Mouse (Mus musculus) limb, embryonic 14.5 days (tissue): ENCODE data around the gene Nol4l. TPM values are rescaled to one million over a fixed set of nuclear protein-coding genes. Genes with fewer than 3 reads are reported as not detected.

Experiments used
- ATAC-seq: fragments of 200-750 bp; cut with Nextera tagmentation; 2 replicates; pipeline ENCODE4 v1.8.0; 2017; ENCODE audit warnings: low read depth, moderate number of reproducible peaks, moderate TSS enrichment; ENCODE audit not compliant: low FRiP score
- DNase-seq: peaks from one replicate; pipeline ENCODE4 v3.0.0-alpha.2; 2015; ENCODE audit warnings: low spot score
- H3K27ac ChIP-seq: fragments of 300-500 bp; sonication (generic); replicated peaks from 2 replicates; pipeline ENCODE4 v1.5.1; 2014; ENCODE audit warnings: low read depth, mild to moderate bottlenecking, low read length, moderate library complexity, mixed read lengths
- H3K27me3 ChIP-seq: fragments of 300-500 bp; sonication (generic); 2 replicates; pipeline ENCODE4 v1.6.1; 2014; ENCODE audit warnings: low read length, mixed read lengths; ENCODE audit not compliant: control insufficient read depth, insufficient read depth
- H3K36me3 ChIP-seq: fragments of 300-500 bp; sonication (generic); 2 replicates; pipeline ENCODE4 v1.6.1; 2014; ENCODE audit warnings: mild to moderate bottlenecking, low read length, moderate library complexity, mixed read lengths; ENCODE audit not compliant: control insufficient read depth, insufficient read depth
- H3K4me1 ChIP-seq: fragments of 300-500 bp; sonication (generic); 2 replicates; pipeline ENCODE4 v1.6.1; 2014; ENCODE audit warnings: antibody characterized with exemption, low read length, mixed read lengths; ENCODE audit not compliant: control insufficient read depth, insufficient read depth
- H3K4me2 ChIP-seq: fragments of 300-500 bp; sonication (generic); replicated peaks from 2 replicates; pipeline ENCODE4 v1.6.1; 2014; ENCODE audit warnings: low read depth, mild to moderate bottlenecking, low read length, moderate library complexity; ENCODE audit not compliant: severe bottlenecking
- H3K4me3 ChIP-seq: fragments of 300-500 bp; sonication (generic); replicated peaks from 2 replicates; pipeline ENCODE4 v1.5.1; 2014; ENCODE audit warnings: low read length
- H3K9ac ChIP-seq: fragments of 300-500 bp; sonication (generic); 2 replicates; pipeline ENCODE4 v1.6.1; 2014; ENCODE audit warnings: mild to moderate bottlenecking, low read depth, low read length, moderate library complexity; ENCODE audit not compliant: severe bottlenecking
- H3K9me3 ChIP-seq: fragments of 300-500 bp; sonication (generic); 2 replicates; pipeline ENCODE4 v1.6.1; 2016; ENCODE audit warnings: low read length; ENCODE audit not compliant: control insufficient read depth
- POLR2A ChIP-seq: fragments of 200-500 bp; IDR thresholded peaks from 2 replicates; pipeline ENCODE4 v1.8.0; 2012; ENCODE audit warnings: inconsistent platforms, mild to moderate bottlenecking, moderate library complexity, borderline replicate concordance; ENCODE audit not compliant: insufficient read depth, insufficient read length; ENCODE audit errors: extremely low read depth
- WGBS: fragments of 180-500 bp; shearing (Covaris S2); extraction: QIAGEN DNeasy Blood & Tissue Kit; methylation state at CpG from one replicate; pipeline ENCODE4 v1.1.7; 2014; 5-methylcytosine and 5-hydroxymethylcytosine counted together
- polyA plus RNA-seq, 2 experiments: library from polyadenylated mRNA; depleted of rRNA in 1 of 2; stranded (reverse) in 1 of 2; unstranded in 1 of 2; fragments of >200 nt; fragmentation: Nextera tagmentation in 1 of 2; extraction: Ambion mirVana in 1 of 2; gene quantifications; 2 replicates each; pipeline versions ENCODE4 v1.2.1 to v1.2.3; 2012 to 2014

Nol4l gene
- polyA plus RNA-seq, 2 experiments, result 10.1 to 19.5 TPM

GRCm38 (mm10) chr2:153443434-153444240 lies 86.1 kb downstream of the Nol4l start:
- Histone ChIP-seq H3K4me3 (peak overlapping the region; percentile 88), H3K9ac (peak overlapping the region; percentile 78), H3K9me3 (no peaks in the 10 kb centered on the region), H3K36me3 (no peaks in the 10 kb centered on the region), H3K4me1 (peaks cover 37% of the 10 kb centered on the region), H3K4me2 (peak overlapping the region; percentile 73), H3K27ac (peak overlapping the region; percentile 90), H3K27me3 (no peaks in the 10 kb centered on the region)
- peak; percentile 34 for DNase-seq
- peak; percentile 48 for ATAC-seq
- WGBS, result 1% methylated on average over 41 of the region's 59 CpGs
- TF ChIP-seq POLR2A, result no peak

DNA sequence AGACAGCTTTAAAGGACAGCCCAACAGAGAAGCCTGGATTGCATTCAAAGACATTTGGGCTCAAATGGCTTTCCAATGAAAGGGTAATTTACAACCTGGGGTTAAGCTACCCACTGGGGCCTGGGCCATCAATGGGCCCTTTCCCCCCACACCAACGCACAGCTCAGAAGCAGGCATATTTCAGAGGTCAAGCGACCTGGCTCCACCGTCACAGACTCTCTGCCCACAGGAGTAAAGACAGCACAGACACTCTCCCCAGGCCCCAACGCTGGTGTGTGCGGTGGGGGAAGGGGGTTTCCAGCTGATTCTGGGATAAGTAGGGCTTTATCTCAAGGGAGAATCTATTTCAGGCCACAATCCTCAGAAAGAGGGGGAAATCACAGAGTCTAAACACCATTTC lies 87.1 kb downstream of the Nol4l start:
- Histone ChIP-seq H3K36me3 (no peaks in the 10 kb centered on the region), H3K4me1 (peaks cover 37% of the 10 kb centered on the region)
- 10% methylated on average over 5 of the region's 5 CpGs for WGBS

GRCm38 (mm10) chr2:153441228-153441627 lies 88.5 kb downstream of the Nol4l start:
- H3K4me3 ChIP-seq, result no peak overlapping the region
- peaks cover 52% of the 10 kb centered on the region for H3K4me1 ChIP-seq
- peaks cover 2% of the 10 kb centered on the region; the same call in 1 of the 2 replicates for H3K36me3 ChIP-seq
- H3K9me3 ChIP-seq, result no peaks in the 10 kb centered on the region
- DNase-seq (no peak), ATAC-seq (no peak)
- no peaks in the 10 kb centered on the region for H3K27me3 ChIP-seq
- no peak overlapping the region for H3K9ac ChIP-seq
- H3K27ac ChIP-seq, result peak overlapping the region; percentile 9; the same call in 1 of the 2 replicates
- no peak overlapping the region for H3K4me2 ChIP-seq
- 25% methylated on average over 3 of the region's 3 CpGs for WGBS
- no peak for TF ChIP-seq POLR2A

More for the DNA sequence above, 87.1 kb downstream of the Nol4l start:
- ATAC-seq, result no peak
- TF ChIP-seq POLR2A, result no peak
- peak overlapping the region; percentile 90; the same call in 1 of the 2 replicates for H3K27ac ChIP-seq
- H3K9me3 ChIP-seq, result no peaks in the 10 kb centered on the region
- peak overlapping the region; percentile 73 for H3K4me2 ChIP-seq
- no peak for DNase-seq
- no peaks in the 10 kb centered on the region for H3K27me3 ChIP-seq
- H3K4me3 ChIP-seq, result peak overlapping the region; percentile 88
- H3K9ac ChIP-seq, result peak overlapping the region; percentile 78

DNA sequence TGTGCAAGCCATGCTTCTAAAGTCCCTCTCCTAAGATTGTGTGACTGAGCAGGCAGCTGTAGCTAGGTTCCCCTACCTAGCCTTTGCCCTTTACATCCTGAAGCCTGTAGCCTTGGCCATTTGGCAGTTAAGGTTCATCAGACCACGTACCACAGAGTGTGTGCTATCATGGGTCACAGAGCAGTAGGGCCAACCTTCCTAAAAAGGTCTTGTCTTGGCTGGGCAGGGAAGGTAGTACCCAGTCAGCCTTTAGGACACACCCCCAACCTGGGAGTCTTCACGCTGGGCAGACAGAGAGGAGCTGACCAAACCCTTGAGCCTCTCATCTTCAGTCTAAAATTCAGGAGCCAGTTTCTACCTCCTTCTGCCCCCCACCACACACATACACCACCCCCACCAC lies 89.0 kb downstream of the Nol4l start:
- no peak for TF ChIP-seq POLR2A
- Histone ChIP-seq H3K27me3 (no peaks in the 10 kb centered on the region), H3K4me2 (no peak overlapping the region), H3K36me3 (peaks cover 7% of the 10 kb centered on the region), H3K27ac (0 out of 2 replicates have a peak overlapping the region, but pooled peaks have one; percentile 9), H3K9ac (no peak overlapping the region), H3K4me3 (no peak overlapping the region), H3K9me3 (no peaks in the 10 kb centered on the region), H3K4me1 (peaks cover 53% of the 10 kb centered on the region)
- WGBS, result 52% methylated on average over 2 of the region's 2 CpGs
- no peak for ATAC-seq
- no peak for DNase-seq

GRCm38 (mm10) chr2:153437306-153437659 lies 92.5 kb downstream of the Nol4l start:
- peak; percentile 24; the same call in 1 of the 2 replicates for ATAC-seq
- Histone ChIP-seq H3K36me3 (peaks cover 17% of the 10 kb centered on the region), H3K4me1 (peaks cover 61% of the 10 kb centered on the region), H3K4me3 (0 out of 2 replicates have a peak overlapping the region, but pooled peaks have one; percentile 4), H3K27ac (peak overlapping the region; percentile 76), H3K27me3 (no peaks in the 10 kb centered on the region), H3K4me2 (peak overlapping the region; percentile 36), H3K9me3 (no peaks in the 10 kb centered on the region), H3K9ac (peak overlapping the region; percentile 2)
- TF ChIP-seq POLR2A, result no peak
- DNase-seq, result no peak
- 25% methylated on average over 2 of the region's 2 CpGs for WGBS
